Mouse (Mus musculus) cerebellum, adult 2 months (tissue): ENCODE measurements around the gene Ovca2. TPM values are rescaled to one million over a fixed set of nuclear protein-coding genes. Genes with fewer than 3 reads are reported as not detected.

Experiments
- DNase-seq, 2 experiments: peaks; one replicate each; pipeline ENCODE4 v3.0.0; 2021
- H3K27ac ChIP-seq: fragments of 200-500 bp; 2 replicates; pipeline ENCODE4 v1.5.1; 2012; ENCODE audit warnings: low read length, control low read depth, inconsistent platforms; ENCODE audit not compliant: insufficient read depth
- H3K27me3 ChIP-seq: fragments of 200-500 bp; 2 replicates; pipeline ENCODE4 v1.6.1; 2012; ENCODE audit warnings: inconsistent platforms, mild to moderate bottlenecking, low read length, moderate library complexity; ENCODE audit not compliant: control insufficient read depth, insufficient read depth
- H3K4me1 ChIP-seq: fragments of 200-500 bp; 2 replicates; pipeline ENCODE4 v1.6.1; 2011; ENCODE audit warnings: low read length; ENCODE audit not compliant: control insufficient read depth, insufficient read depth
- H3K4me3 ChIP-seq: fragments of 200-500 bp; replicated peaks from 2 replicates; pipeline ENCODE3; 2011; ENCODE audit warnings: mild to moderate bottlenecking, low read depth, low read length, control low read depth; ENCODE audit not compliant: insufficient read depth
- CTCF ChIP-seq: fragments of 200-500 bp; IDR thresholded peaks from 2 replicates; pipeline ENCODE4 v1.5.1; 2011; ENCODE audit warnings: low read depth, mild to moderate bottlenecking, control low read depth, low read length, moderate library complexity, borderline replicate concordance; ENCODE audit not compliant: insufficient read depth
- POLR2A ChIP-seq: fragments of 200-500 bp; IDR thresholded peaks from 2 replicates; pipeline ENCODE4 v1.6.1; 2011; ENCODE audit warnings: low read length, control low read depth, borderline replicate concordance; ENCODE audit not compliant: insufficient read depth
- WGBS: fragments of 180-500 bp; shearing (Covaris S2); methylation state at CpG from one replicate; pipeline ENCODE4 v1.1.7; 2018; 5-methylcytosine and 5-hydroxymethylcytosine counted together
- polyA plus RNA-seq: library from polyadenylated mRNA; depleted of rRNA; stranded (reverse); fragments of >200 nt; gene quantifications from 2 replicates; pipeline ENCODE4 v1.2.3, GENCODE M21; 2012

Ovca2 gene
- polyA plus RNA-seq, 1 experiment = 15.3 TPM

- peak; percentile 66 to 70 for DNase-seq
- peaks cover 56% of the 10 kb centered on the region for H3K4me1 ChIP-seq
- H3K4me3 ChIP-seq = peak overlapping the region; percentile 45
These were observed 34.9 kb upstream of the Ovca2 start for GRCm38 (mm10) chr11:75213372-75214080.

GRCm38 (mm10) chr11:75212876-75213275 is 34.2 kb upstream of the Ovca2 start:
- Histone ChIP-seq H3K4me3 (peak overlapping the region; percentile 25), H3K4me1 (peaks cover 58% of the 10 kb centered on the region), H3K27ac (peak overlapping the region; percentile 95), H3K27me3 (no peaks in the 10 kb centered on the region)
- WGBS = 10% methylated on average over 3 of the region's 3 CpGs
- no peak for TF ChIP-seq CTCF
- TF ChIP-seq POLR2A = no peak
- peak; percentile 64 to 66 for DNase-seq

More at GRCm38 (mm10) chr11:75213372-75214080, 34.9 kb upstream of the Ovca2 start:
- TF ChIP-seq POLR2A (no peak), CTCF (no peak)
- H3K27me3 ChIP-seq = no peaks in the 10 kb centered on the region
- peak overlapping the region; percentile 87 for H3K27ac ChIP-seq
- WGBS = 3% methylated on average over 35 of the region's 35 CpGs

- TF ChIP-seq POLR2A (peak; percentile 18; the same call in 1 of the 2 replicates), CTCF (no peak)
- Histone ChIP-seq H3K4me3 (no peak overlapping the region), H3K4me1 (peaks cover 61% of the 10 kb centered on the region), H3K27me3 (no peaks in the 10 kb centered on the region), H3K27ac (peak overlapping the region; percentile 95)
- 22% methylated on average over 8 of the region's 8 CpGs for WGBS
- peak; percentile 74 to 81 for DNase-seq
These were observed 33.5 kb upstream of the Ovca2 start for GRCm38 (mm10) chr11:75212031-75212667.

GRCm38 (mm10) chr11:75210755-75211154 is 32.1 kb upstream of the Ovca2 start:
- DNase-seq = no peak
- WGBS = 85% methylated on average over 6 of the region's 6 CpGs
- peaks cover 62% of the 10 kb centered on the region for H3K4me1 ChIP-seq
- no peak for TF ChIP-seq CTCF
- TF ChIP-seq POLR2A = no peak
- no peaks in the 10 kb centered on the region for H3K27me3 ChIP-seq
- H3K4me3 ChIP-seq = no peak overlapping the region
- peak overlapping the region; percentile 39; the same call in 1 of the 2 replicates for H3K27ac ChIP-seq

GRCm38 (mm10) chr11:75210093-75210492 is 31.5 kb upstream of the Ovca2 start:
- WGBS = 78% methylated on average over 4 of the region's 4 CpGs
- H3K27ac ChIP-seq = peak overlapping the region; percentile 10

GRCm38 (mm10) chr11:75209363-75209762 is 30.7 kb upstream of the Ovca2 start:
- TF ChIP-seq CTCF = no peak
- no peak for TF ChIP-seq POLR2A
- 72% methylated on average over 4 of the region's 4 CpGs for WGBS
- no peak overlapping the region for H3K4me3 ChIP-seq
- peak in 1 of 2 experiments; percentile 16 for DNase-seq
- peaks cover 65% of the 10 kb centered on the region for H3K4me1 ChIP-seq
- H3K27ac ChIP-seq = peak overlapping the region; percentile 10; the same call in 1 of the 2 replicates
- no peaks in the 10 kb centered on the region for H3K27me3 ChIP-seq

More at GRCm38 (mm10) chr11:75210093-75210492, 31.5 kb upstream of the Ovca2 start:
- TF ChIP-seq POLR2A (no peak), CTCF (no peak)
- DNase-seq = no peak
- H3K4me1 ChIP-seq = peaks cover 62% of the 10 kb centered on the region
- H3K4me3 ChIP-seq = no peak overlapping the region
- no peaks in the 10 kb centered on the region for H3K27me3 ChIP-seq

GRCm38 (mm10) chr11:75206347-75206746 is 27.7 kb upstream of the Ovca2 start:
- DNase-seq = no peak
- TF ChIP-seq CTCF = no peak
- TF ChIP-seq POLR2A = no peak
- WGBS = 45% methylated on average over 4 of the region's 4 CpGs
- Histone ChIP-seq H3K4me3 (no peak overlapping the region), H3K27me3 (no peaks in the 10 kb centered on the region), H3K4me1 (peaks cover 73% of the 10 kb centered on the region), H3K27ac (peak overlapping the region; percentile 74)

GRCm38 (mm10) chr11:75204472-75204871 is 25.8 kb upstream of the Ovca2 start:
- WGBS = 14% methylated on average over 9 of the region's 9 CpGs
- Histone ChIP-seq H3K4me3 (no peak overlapping the region), H3K27ac (peak overlapping the region; percentile 87), H3K4me1 (peaks cover 76% of the 10 kb centered on the region), H3K27me3 (no peaks in the 10 kb centered on the region)
- DNase-seq = peak in 1 of 2 experiments; percentile 50
- no peak for TF ChIP-seq CTCF
- TF ChIP-seq POLR2A = no peak
